Mouse (Mus musculus) embryonic stem cell, embryonic (primary cell): ENCODE measurements around the gene Ermp1.

Experiments used
- CTCF ChIA-PET, 4 experiments: fragments of 300-600 bp in 2 of 4; fragments of 350-600 bp in 2 of 4; sonication (Branson Sonifier 250); formaldehyde crosslinking; loops; one replicate each; lab custom pipeline; 2022; ENCODE audit warnings: inconsistent platforms in 2 of 4; lab: Charles Lee
- POLR2A ChIA-PET, 4 experiments: fragments of 300-600 bp in 2 of 4; fragments of 350-600 bp in 2 of 4; sonication (Branson Sonifier 250); formaldehyde crosslinking; loops; one replicate each; lab custom pipeline; 2022; ENCODE audit warnings: antibody characterized with exemption in 4 of 4, inconsistent platforms in 1 of 4; lab: Charles Lee

Ermp1 gene

GRCm38 (mm10) chr19:29648550-29648914 is 317 bp upstream of the Ermp1 start:
- ChIA-PET POLR2A (interaction anchor here (0.6 to 1.8 kb wide), 24 partner anchors 8 to 499 kb away, joined by 3 to 11 read pairs (median 4); partner anchors contain the start of genes Ranbp6 (in 2 of the 4), Ric1 (in 1 of the 4) and Uhrf2 (in 1 of the 4)), CTCF (interaction anchor here in 3 of 4 experiments (0.7 to 1.1 kb wide), 7 partner anchors 8 to 287 kb away, joined by 3 to 5 read pairs (median 3); no protein-coding TSS in a partner anchor)

DNA sequence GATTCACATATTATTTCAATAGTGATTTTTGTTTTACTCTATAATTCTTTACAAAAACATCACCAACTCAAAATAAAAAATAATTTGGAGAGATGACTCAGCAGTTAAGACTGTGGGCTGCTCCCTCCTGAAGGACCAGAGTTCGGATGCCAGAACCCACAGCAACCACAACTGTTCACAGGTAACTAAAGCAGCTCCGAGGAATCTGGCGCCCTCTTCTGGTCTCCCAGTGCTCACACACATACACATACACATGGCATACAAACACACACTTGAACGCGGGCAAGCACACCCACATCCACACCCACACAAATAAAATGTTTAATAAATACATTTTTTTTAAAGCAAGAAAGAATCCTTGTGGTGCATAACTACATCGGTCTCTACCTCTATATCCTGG is 3.5 kb downstream of the Ermp1 start:
- CTCF ChIA-PET = interaction anchor here (0.6 to 1.4 kb wide), 7 partner anchors 9 to 530 kb away, joined by 3 read pairs; partner anchors contain the start of gene Gldc (in 1 of the 4)
- POLR2A ChIA-PET = interaction anchor here in 3 of 4 experiments (0.9 to 1.2 kb wide), 4 partner anchors 9 to 67 kb away, joined by 3 to 5 read pairs (median 3); no protein-coding TSS in a partner anchor

DNA sequence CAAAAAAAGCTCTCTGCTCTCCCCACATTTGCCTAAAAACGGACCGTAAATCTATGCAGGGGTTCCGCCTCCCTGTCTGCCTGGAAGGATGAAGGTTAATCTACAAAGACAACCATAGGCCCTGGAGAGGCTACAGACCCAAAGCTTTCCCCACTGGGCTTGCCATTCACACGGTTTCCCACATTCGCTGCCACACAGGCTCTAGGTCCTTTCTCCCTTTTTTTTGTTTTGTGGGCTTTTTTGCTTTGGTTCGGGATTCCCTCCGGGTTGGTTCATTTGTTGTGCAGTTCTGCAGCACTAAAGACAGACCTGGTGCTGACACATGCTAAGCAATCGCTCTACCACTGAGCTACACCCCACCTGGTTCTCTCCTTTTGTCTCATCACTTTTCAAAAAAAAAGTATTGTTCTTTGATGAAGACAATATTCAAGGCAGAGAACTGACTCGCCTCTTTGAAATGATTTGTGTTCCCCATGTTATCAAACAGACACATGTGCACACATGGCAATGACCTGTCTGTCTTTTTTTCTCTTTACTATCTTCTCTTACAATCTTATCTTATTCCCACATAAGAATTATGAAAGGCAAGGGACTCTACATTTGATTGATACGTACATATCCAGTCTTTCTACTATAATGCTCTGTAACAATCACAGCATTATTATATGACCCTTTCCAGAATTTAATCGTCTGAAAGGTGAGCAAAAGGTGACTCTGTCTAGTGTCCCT is 4.9 kb downstream of the Ermp1 start:
- ChIA-PET CTCF (interaction anchor here in 1 of 4 experiments (0.7 kb wide), 1 partner anchor 118 kb away, joined by 3 read pairs; no protein-coding TSS in a partner anchor), POLR2A (interaction anchor here in 2 of 4 experiments (0.9 to 1.9 kb wide), 2 partner anchors 9 kb away, joined by 3 to 6 read pairs; no protein-coding TSS in a partner anchor)

- ChIA-PET POLR2A (interaction anchor here in 1 of 4 experiments (0.6 to 0.7 kb wide), 3 partner anchors 26 to 163 kb away, joined by 3 to 4 read pairs (median 3); no protein-coding TSS in a partner anchor), CTCF (interaction anchor here in 1 of 4 experiments (0.6 kb wide), 1 partner anchor 48 kb away, joined by 4 read pairs; no protein-coding TSS in a partner anchor)
Measured at GRCm38 (mm10) chr19:29642211-29642610, 6.0 kb downstream of the Ermp1 start.

DNA sequence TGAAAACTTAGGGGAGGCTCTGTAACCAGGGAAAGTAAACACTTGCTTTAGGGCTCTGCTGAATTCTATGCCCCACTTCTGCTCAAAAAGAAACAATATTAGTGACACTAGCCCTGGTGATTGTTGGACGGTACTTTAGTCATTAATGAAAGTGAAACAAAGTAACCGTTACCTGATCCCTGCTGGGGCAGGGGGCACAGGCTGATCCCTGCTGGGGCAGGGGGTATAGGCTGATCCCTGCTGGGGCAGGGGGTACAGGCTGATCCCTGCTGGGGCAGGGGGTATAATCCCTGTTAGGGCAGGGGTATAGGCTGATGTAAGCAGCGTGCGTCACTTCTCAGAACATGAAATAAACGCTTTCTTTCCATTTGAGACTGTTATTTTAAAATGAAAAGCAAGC is 6.7 kb downstream of the Ermp1 start:
- ChIA-PET POLR2A (no interaction called here), CTCF (interaction anchor here in 2 of 4 experiments (0.6 kb wide), 2 partner anchors 47 to 1196 kb away, joined by 4 to 5 read pairs; no protein-coding TSS in a partner anchor)

- ChIA-PET POLR2A (no interaction called here), CTCF (interaction anchor here in 1 of 4 experiments (0.6 kb wide), 1 partner anchor 1196 kb away, joined by 5 read pairs; no protein-coding TSS in a partner anchor)
Measured at GRCm38 (mm10) chr19:29641055-29641454, 7.2 kb downstream of the Ermp1 start.

DNA sequence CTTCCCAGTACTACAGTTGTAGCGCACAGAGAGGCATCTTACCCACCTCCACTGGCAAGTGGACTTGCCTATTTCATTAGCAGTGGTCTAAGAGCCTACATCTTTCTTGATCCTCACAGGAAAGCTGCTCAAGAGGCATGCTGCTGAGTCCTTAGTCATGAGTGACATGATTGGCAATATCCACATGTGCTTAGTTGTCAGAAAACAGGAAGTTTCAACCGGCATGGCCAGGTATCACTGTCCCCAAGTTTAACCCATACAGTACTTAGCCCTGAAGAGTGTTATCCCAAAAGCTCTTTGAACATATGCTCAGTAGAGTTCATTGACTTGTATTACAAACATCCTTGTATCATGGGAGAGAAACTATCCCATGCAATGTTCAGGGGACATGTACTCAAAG is 36.1 kb downstream of the Ermp1 start:
- CTCF ChIA-PET = interaction anchor here in 2 of 4 experiments (0.5 to 1.4 kb wide), 3 partner anchors 9 to 853 kb away, joined by 3 to 5 read pairs (median 3); no protein-coding TSS in a partner anchor
- POLR2A ChIA-PET = no interaction called here

DNA sequence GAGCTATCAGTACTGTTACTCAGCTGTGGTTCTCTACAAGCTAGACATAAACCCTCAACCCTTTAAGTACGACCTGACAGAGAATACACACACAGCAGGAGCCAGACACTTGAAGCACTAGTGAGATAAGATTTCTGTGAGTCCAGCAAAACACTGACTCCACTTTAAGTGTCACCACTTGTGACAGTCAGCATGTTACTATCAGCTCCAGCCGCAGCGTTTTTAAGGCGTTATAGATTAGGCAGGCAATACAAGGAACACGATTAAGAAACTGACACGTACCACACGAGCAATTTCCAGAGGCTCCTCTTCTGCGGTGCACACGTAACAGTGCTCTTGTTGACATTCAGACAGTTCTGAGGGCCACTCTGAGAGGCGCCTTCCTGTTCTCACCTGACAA is 37.3 kb downstream of the Ermp1 start:
- ChIA-PET CTCF (interaction anchor here in 2 of 4 experiments (1.0 kb wide), 2 partner anchors 14 to 34 kb away, joined by 3 read pairs; no protein-coding TSS in a partner anchor), POLR2A (interaction anchor here in 1 of 4 experiments (1.4 kb wide), 1 partner anchor 16 kb away, joined by 4 read pairs; no protein-coding TSS in a partner anchor)

- POLR2A ChIA-PET = interaction anchor here in 2 of 4 experiments (0.5 to 4.3 kb wide), 2 partner anchors 13 to 24 kb away, joined by 5 to 25 read pairs; no protein-coding TSS in a partner anchor
- CTCF ChIA-PET = no interaction called here
Measured at GRCm38 (mm10) chr19:29608212-29608611, 40.0 kb downstream of the Ermp1 start.

DNA sequence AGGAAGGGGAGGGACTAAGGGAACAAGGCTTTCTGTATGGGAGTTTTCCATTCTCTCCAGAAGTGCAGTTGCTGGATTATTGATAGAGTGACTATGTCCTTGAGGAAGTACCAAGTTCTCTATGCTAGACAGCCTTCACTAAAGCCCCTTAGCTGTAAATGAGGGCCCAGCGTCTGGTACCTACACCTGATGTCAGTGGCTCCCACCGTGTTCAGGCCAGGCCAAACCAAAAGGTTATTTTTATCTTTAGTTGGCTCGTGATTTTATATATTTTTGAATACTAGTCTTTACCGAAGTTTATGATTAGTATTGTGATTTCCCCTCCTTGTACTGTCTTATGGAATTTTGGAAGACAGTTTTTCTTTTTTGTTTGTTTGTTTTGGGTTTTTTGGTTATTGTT is 40.7 kb downstream of the Ermp1 start:
- POLR2A ChIA-PET = interaction anchor here in 2 of 4 experiments (0.5 to 4.3 kb wide), 3 partner anchors 11 to 23 kb away, joined by 3 to 25 read pairs (median 5); no protein-coding TSS in a partner anchor

GRCm38 (mm10) chr19:29604653-29605052 is 43.6 kb downstream of the Ermp1 start:
- CTCF ChIA-PET = interaction anchor here in 1 of 4 experiments (0.6 kb wide), 1 partner anchor 1239 kb away, joined by 3 read pairs; no protein-coding TSS in a partner anchor

More for the DNA sequence above, 40.7 kb downstream of the Ermp1 start:
- CTCF ChIA-PET = interaction anchor here in 1 of 4 experiments (0.7 kb wide), 1 partner anchor 13 kb away, joined by 3 read pairs; no protein-coding TSS in a partner anchor

DNA sequence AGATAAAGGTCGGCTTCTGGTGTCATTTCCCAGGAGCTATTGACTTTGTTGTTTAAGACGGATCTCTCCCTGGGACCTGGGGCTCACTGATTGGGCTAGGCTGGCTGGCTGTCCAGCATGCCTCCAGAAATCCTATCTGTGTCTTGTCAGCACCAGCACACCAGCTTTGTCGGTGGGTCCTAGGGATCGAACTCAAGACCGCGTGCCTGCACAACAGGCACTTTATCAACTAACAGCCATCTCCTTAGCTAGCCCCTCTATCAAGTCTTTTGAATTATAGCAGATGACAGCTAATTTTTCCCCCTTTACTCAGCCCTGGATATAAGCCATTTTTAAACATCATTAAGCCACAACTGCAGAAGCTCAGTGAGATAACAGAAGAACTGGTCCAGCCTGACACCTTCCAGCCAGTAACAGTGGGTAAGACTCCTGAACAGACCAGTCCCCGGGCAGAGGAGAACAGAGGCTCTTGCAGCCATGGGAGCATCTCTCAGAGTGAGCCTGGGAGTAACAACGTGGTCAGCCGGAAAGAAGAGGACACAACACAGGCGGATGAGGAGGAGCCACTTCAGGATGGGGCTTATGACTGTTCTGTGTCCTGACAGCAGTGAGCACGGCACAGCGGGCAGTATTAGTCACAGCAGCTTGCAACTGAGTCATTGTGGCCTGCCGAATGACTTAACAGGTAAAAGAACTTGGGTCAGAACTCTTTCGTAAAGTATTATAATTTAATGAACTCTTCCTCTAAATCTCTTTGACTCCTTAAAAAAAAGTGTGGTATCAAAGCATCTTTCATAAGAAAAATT is 44.5 kb downstream of the Ermp1 start:
- POLR2A ChIA-PET = interaction anchor here in 1 of 4 experiments (0.6 to 0.9 kb wide), 3 partner anchors 21 to 491 kb away, joined by 3 to 5 read pairs (median 3); no protein-coding TSS in a partner anchor
- CTCF ChIA-PET = interaction anchor here in 1 of 4 experiments (0.6 kb wide), 1 partner anchor 15 kb away, joined by 3 read pairs; no protein-coding TSS in a partner anchor

More at GRCm38 (mm10) chr19:29604653-29605052, 43.6 kb downstream of the Ermp1 start:
- POLR2A ChIA-PET = interaction anchor here in 1 of 4 experiments (0.6 to 4.3 kb wide), 4 partner anchors 9 to 492 kb away, joined by 3 to 25 read pairs (median 4); no protein-coding TSS in a partner anchor

- ChIA-PET CTCF (no interaction called here), POLR2A (no interaction called here)
Measured at GRCm38 (mm10) chr19:29598981-29599380, 49.2 kb downstream of the Ermp1 start.

DNA sequence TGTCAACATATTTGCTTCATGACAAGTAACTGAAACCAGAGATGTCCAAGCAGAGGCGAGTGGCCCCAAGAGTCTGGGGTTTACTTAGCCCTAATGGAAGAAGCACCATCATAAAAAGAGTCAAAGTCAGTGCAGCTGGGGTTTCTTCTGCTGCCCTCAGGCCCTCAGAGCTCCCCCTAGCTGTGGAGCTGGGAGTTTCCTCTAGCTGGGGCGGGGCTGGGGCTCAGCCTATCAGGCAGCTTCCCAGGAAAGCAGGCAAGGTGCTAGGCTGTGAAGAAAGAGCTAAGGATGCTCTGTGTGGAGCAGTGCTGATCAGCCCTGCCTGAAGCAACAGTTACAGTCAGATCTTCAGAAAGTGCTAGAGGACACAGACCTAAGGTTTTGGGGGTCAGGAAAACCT is 51.2 kb downstream of the Ermp1 start:
- CTCF ChIA-PET = interaction anchor here in 3 of 4 experiments (0.5 to 1.2 kb wide), 7 partner anchors 9 to 445 kb away, joined by 3 to 5 read pairs (median 3); no protein-coding TSS in a partner anchor

DNA sequence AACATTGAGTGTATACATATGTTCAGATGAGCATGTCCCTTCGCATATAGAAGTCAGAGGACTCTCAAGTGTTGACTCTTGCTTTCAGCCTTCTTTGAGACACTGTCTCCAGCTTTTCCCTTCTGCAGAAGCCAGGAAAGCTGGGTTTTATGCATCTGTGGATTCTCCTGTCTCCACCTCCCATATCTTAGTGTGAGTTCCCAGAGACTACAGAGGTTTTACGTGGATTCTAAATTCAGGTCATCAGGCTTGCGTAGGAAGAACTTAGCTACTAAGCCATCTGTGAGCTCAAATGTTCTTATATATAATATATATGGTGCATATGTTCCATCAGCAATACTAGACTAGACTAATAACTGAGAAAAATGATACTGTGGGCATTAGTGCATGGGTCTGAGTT is 51.9 kb downstream of the Ermp1 start:
- CTCF ChIA-PET = interaction anchor here in 2 of 4 experiments (0.7 to 1.2 kb wide), 3 partner anchors 10 to 225 kb away, joined by 3 read pairs; no protein-coding TSS in a partner anchor
- POLR2A ChIA-PET = interaction anchor here in 1 of 4 experiments (2.4 to 4.5 kb wide), 2 partner anchors 10 to 14 kb away, joined by 9 to 25 read pairs; no protein-coding TSS in a partner anchor

More for the DNA sequence above, 51.2 kb downstream of the Ermp1 start:
- POLR2A ChIA-PET = interaction anchor here in 2 of 4 experiments (0.6 to 4.5 kb wide), 4 partner anchors 9 to 107 kb away, joined by 3 to 25 read pairs (median 4); no protein-coding TSS in a partner anchor

GRCm38 (mm10) chr19:29593783-29594182 is 54.4 kb downstream of the Ermp1 start:
- CTCF ChIA-PET = interaction anchor here in 1 of 4 experiments (2.0 kb wide), 1 partner anchor 10 kb away, joined by 4 read pairs; no protein-coding TSS in a partner anchor
- POLR2A ChIA-PET = interaction anchor here in 1 of 4 experiments (0.7 to 4.5 kb wide), 2 partner anchors 13 to 231 kb away, joined by 3 to 25 read pairs; no protein-coding TSS in a partner anchor

DNA sequence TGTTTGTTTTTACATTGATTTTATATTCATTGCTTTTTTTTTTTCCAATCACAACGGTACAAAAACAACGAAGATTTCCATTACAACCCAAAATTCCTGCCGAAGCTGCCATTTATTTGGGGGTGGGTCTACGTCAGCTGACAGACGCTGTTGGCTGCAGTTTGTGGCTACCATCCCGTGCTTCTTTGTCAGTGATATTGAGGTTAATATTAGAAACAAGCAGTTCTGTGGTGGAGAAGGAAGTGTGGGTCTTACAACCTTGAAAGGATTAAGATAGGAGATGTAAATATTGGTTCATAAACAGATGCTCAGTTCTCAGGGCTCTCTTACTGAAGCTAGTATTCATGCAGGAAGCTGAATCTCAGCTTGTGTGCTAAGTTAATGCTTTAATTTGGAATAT is 64.5 kb downstream of the Ermp1 start:
- ChIA-PET CTCF (interaction anchor here in 3 of 4 experiments (0.5 to 0.9 kb wide), 3 partner anchors 9 to 544 kb away, joined by 3 to 10 read pairs (median 4); no protein-coding TSS in a partner anchor), POLR2A (interaction anchor here in 2 of 4 experiments (0.7 to 2.9 kb wide), 3 partner anchors 8 to 24 kb away, joined by 3 to 9 read pairs (median 5); no protein-coding TSS in a partner anchor)
